Mouse (Mus musculus) MEL (cell line): ENCODE measurements around the gene Prr3. TPM values are rescaled to one million over a fixed set of nuclear protein-coding genes. Genes with fewer than 3 reads are reported as not detected.

Experiments used
- DNase-seq: peaks from one replicate; pipeline ENCODE4 v3.0.0; 2011; ENCODE audit warnings: low read depth, low spot score
- H3K27ac ChIP-seq: 2 replicates; pipeline ENCODE4 v1.5.1; 2012; ENCODE audit warnings: low read depth, mild to moderate bottlenecking, control low read depth, low read length, moderate library complexity; ENCODE audit not compliant: control insufficient read depth
- H3K27me3 ChIP-seq, 2 experiments: fragments of 150-350 bp in 1 of 2; sonication (generic) in 1 of 2; 2 replicates each; pipeline ENCODE4 v1.6.1; 2012; ENCODE audit warnings: low read length in 2 of 2, mild to moderate bottlenecking in 2 of 2, improper control_type of control experiment in 1 of 2, moderate library complexity in 1 of 2; ENCODE audit not compliant: insufficient read depth in 2 of 2, control insufficient read depth in 1 of 2
- H3K36me3 ChIP-seq, 2 experiments: 2 replicates each; pipeline ENCODE4 v1.6.1; 2012 to 2014; ENCODE audit warnings: low read length in 2 of 2, improper control_type of control experiment in 1 of 2, inconsistent platforms in 1 of 2, mild to moderate bottlenecking in 1 of 2; ENCODE audit not compliant: insufficient read depth in 2 of 2, control insufficient read depth in 1 of 2
- H3K4me1 ChIP-seq, 2 experiments: fragments of 150-350 bp in 1 of 2; sonication (generic) in 1 of 2; 2 replicates each; pipeline ENCODE4 v1.6.1; 2012; ENCODE audit warnings: low read length in 2 of 2, improper control_type of control experiment in 1 of 2, mild to moderate bottlenecking in 1 of 2; ENCODE audit not compliant: insufficient read depth in 2 of 2, control insufficient read depth in 1 of 2
- H3K4me3 ChIP-seq, 2 experiments: fragments of 150-350 bp in 1 of 2; sonication (generic) in 1 of 2; 2 replicates each; pipeline ENCODE4 v1.5.1; 2012; ENCODE audit warnings: low read depth in 2 of 2, low read length in 2 of 2, mild to moderate bottlenecking in 2 of 2, moderate library complexity in 2 of 2, control low read depth in 1 of 2, improper control_type of control experiment in 1 of 2; ENCODE audit not compliant: control insufficient read depth in 1 of 2, insufficient read depth in 1 of 2
- H3K79me2 ChIP-seq: 2 replicates; pipeline ENCODE4 v1.6.1; 2012; ENCODE audit warnings: mild to moderate bottlenecking, low read length, moderate library complexity; ENCODE audit not compliant: control insufficient read depth, poor library complexity, insufficient read depth
- H3K9ac ChIP-seq: 2 replicates; pipeline ENCODE4 v1.6.1; 2012; ENCODE audit warnings: low read depth, mild to moderate bottlenecking, control low read depth, low read length, moderate library complexity; ENCODE audit not compliant: control insufficient read depth, poor library complexity, severe bottlenecking
- H3K9me3 ChIP-seq: fragments of 150-350 bp; sonication (generic); replicated peaks from 2 replicates; pipeline ENCODE4 v1.6.1; 2012; ENCODE audit warnings: mild to moderate bottlenecking, low read length, improper control_type of control experiment, moderate library complexity; ENCODE audit not compliant: insufficient read depth
- CHD1 ChIP-seq: IDR thresholded peaks from 2 replicates; pipeline ENCODE4 v1.6.1; 2012; ENCODE audit warnings: low read depth, mild to moderate bottlenecking, inconsistent platforms, low read length, improper control_type of control experiment
- E2F4 ChIP-seq: IDR thresholded peaks from 2 replicates; pipeline ENCODE4 v1.6.1; 2011; ENCODE audit warnings: low read depth, low read length, improper control_type of control experiment, borderline replicate concordance
- ELF1 ChIP-seq: IDR thresholded peaks from 2 replicates; pipeline ENCODE4 v1.6.1; 2014; ENCODE audit warnings: low read depth, mild to moderate bottlenecking, inconsistent platforms, low read length, improper control_type of control experiment, moderate library complexity
- EP300 ChIP-seq, 2 experiments: IDR thresholded peaks; 2 replicates each; pipeline ENCODE4 v1.6.1; 2011; ENCODE audit warnings: improper control_type of control experiment in 2 of 2, low read length in 2 of 2, low read depth in 1 of 2, mild to moderate bottlenecking in 1 of 2
- ETS1 ChIP-seq: IDR thresholded peaks from 2 replicates; pipeline ENCODE4 v1.6.1; 2012; ENCODE audit warnings: low read depth, mild to moderate bottlenecking, inconsistent platforms, low read length, improper control_type of control experiment, moderate library complexity
- GABPA ChIP-seq: IDR thresholded peaks from 2 replicates; pipeline ENCODE4 v1.6.1; 2012; ENCODE audit warnings: low read depth, mild to moderate bottlenecking, inconsistent platforms, low read length, improper control_type of control experiment, moderate library complexity
- HCFC1 ChIP-seq: IDR thresholded peaks from 2 replicates; pipeline ENCODE4 v1.6.1; 2012; ENCODE audit warnings: low read depth, mild to moderate bottlenecking, inconsistent platforms, low read length, improper control_type of control experiment, moderate library complexity
- KAT2A ChIP-seq: conservative IDR thresholded peaks from 2 replicates; pipeline ENCODE4 v1.6.1; 2012; ENCODE audit warnings: low read depth, low read length, improper control_type of control experiment, inconsistent platforms
- MAX ChIP-seq: IDR thresholded peaks from 2 replicates; pipeline ENCODE4 v1.6.1; 2011; ENCODE audit warnings: low read length, improper control_type of control experiment
- MAZ ChIP-seq: IDR thresholded peaks from 2 replicates; pipeline ENCODE4 v1.6.1; 2012; ENCODE audit warnings: low read depth, mild to moderate bottlenecking, inconsistent platforms, low read length, improper control_type of control experiment
- MEF2A ChIP-seq: IDR thresholded peaks from 2 replicates; pipeline ENCODE4 v1.6.1; 2014; ENCODE audit warnings: low read depth, mild to moderate bottlenecking, inconsistent platforms, low read length, improper control_type of control experiment; ENCODE audit not compliant: poor library complexity, insufficient replicate concordance, severe bottlenecking; ENCODE audit errors: extremely low read depth
- MXI1 ChIP-seq: IDR thresholded peaks from 2 replicates; pipeline ENCODE4 v1.6.1; 2011; ENCODE audit warnings: mild to moderate bottlenecking, low read depth, low read length, improper control_type of control experiment
- MYB ChIP-seq: IDR thresholded peaks from 2 replicates; pipeline ENCODE4 v1.6.1; 2011; ENCODE audit warnings: mild to moderate bottlenecking, low read depth, low read length, improper control_type of control experiment
- MYC ChIP-seq: IDR thresholded peaks from 2 replicates; pipeline ENCODE4 v1.6.1; 2011; ENCODE audit warnings: low read depth, mild to moderate bottlenecking, low read length, improper control_type of control experiment, moderate library complexity
- NELFE ChIP-seq: IDR thresholded peaks from 2 replicates; pipeline ENCODE4 v1.6.1; 2011; ENCODE audit warnings: low read depth, low read length, improper control_type of control experiment
- NRF1 ChIP-seq: IDR thresholded peaks from 2 replicates; pipeline ENCODE4 v1.6.1; 2014; ENCODE audit warnings: low read depth, mild to moderate bottlenecking, inconsistent platforms, low read length, improper control_type of control experiment, moderate library complexity; ENCODE audit not compliant: poor library complexity, insufficient read depth, severe bottlenecking
- POLR2A ChIP-seq, 2 experiments: IDR thresholded peaks; 2 replicates each; pipeline ENCODE4 v1.6.1; 2011 to 2012; ENCODE audit warnings: low read length in 2 of 2, mild to moderate bottlenecking in 2 of 2, control low read depth in 1 of 2, improper control_type of control experiment in 1 of 2, low read depth in 1 of 2, moderate library complexity in 1 of 2; ENCODE audit not compliant: control insufficient read depth in 1 of 2, insufficient read depth in 1 of 2, poor library complexity in 1 of 2
- POLR2AphosphoS2 ChIP-seq: IDR thresholded peaks from 2 replicates; pipeline ENCODE4 v1.6.1; 2011; ENCODE audit warnings: low read length, improper control_type of control experiment
- RAD21 ChIP-seq: IDR thresholded peaks from 2 replicates; pipeline ENCODE4 v1.6.1; 2011; ENCODE audit warnings: mild to moderate bottlenecking, low read depth, low read length, improper control_type of control experiment
- SIN3A ChIP-seq: IDR thresholded peaks from 2 replicates; pipeline ENCODE4 v1.6.1; 2012; ENCODE audit warnings: low read length, improper control_type of control experiment, inconsistent platforms
- TBP ChIP-seq: IDR thresholded peaks from 2 replicates; pipeline ENCODE4 v1.8.0; 2011; ENCODE audit warnings: low read depth, low read length, improper control_type of control experiment
- UBTF ChIP-seq: IDR thresholded peaks from 2 replicates; pipeline ENCODE4 v1.6.1; 2012; ENCODE audit warnings: low read depth, mild to moderate bottlenecking, inconsistent platforms, low read length, improper control_type of control experiment, moderate library complexity, borderline replicate concordance; ENCODE audit not compliant: insufficient read depth
- USF1 ChIP-seq: IDR thresholded peaks from 2 replicates; pipeline ENCODE4 v1.6.1; 2014; ENCODE audit warnings: low read depth, mild to moderate bottlenecking, inconsistent platforms, low read length, improper control_type of control experiment, moderate library complexity
- USF2 ChIP-seq, 2 experiments: IDR thresholded peaks; 2 replicates each; pipeline ENCODE4 v1.6.1; 2011 to 2012; ENCODE audit warnings: improper control_type of control experiment in 2 of 2, low read length in 2 of 2, borderline replicate concordance in 1 of 2, inconsistent platforms in 1 of 2, low read depth in 1 of 2, mild to moderate bottlenecking in 1 of 2; ENCODE audit not compliant: insufficient read depth in 1 of 2
- ZC3H11A ChIP-seq: IDR thresholded peaks from 2 replicates; pipeline ENCODE4 v1.6.1; 2012; ENCODE audit warnings: low read depth, mild to moderate bottlenecking, inconsistent platforms, low read length, improper control_type of control experiment
- ZKSCAN1 ChIP-seq: IDR thresholded peaks from 2 replicates; pipeline ENCODE4 v1.6.1; 2012; ENCODE audit warnings: low read depth, mild to moderate bottlenecking, inconsistent platforms, low read length, improper control_type of control experiment, moderate library complexity
- ZMIZ1 ChIP-seq: IDR thresholded peaks from 2 replicates; pipeline ENCODE4 v1.6.1; 2012; ENCODE audit warnings: low read depth, mild to moderate bottlenecking, inconsistent platforms, low read length, improper control_type of control experiment, moderate library complexity
- ZNF384 ChIP-seq: IDR thresholded peaks from 2 replicates; pipeline ENCODE4 v1.6.1; 2012; ENCODE audit warnings: low read depth, mild to moderate bottlenecking, inconsistent platforms, low read length, improper control_type of control experiment
- polyA plus RNA-seq, 2 experiments: library from polyadenylated mRNA; stranded (reverse) in 1 of 2; unstranded in 1 of 2; fragments of >175 nt in 1 of 2; fragments of >200 nt in 1 of 2; gene quantifications; 2 replicates each; pipeline versions ENCODE4 v1.2.1 to v1.2.4; 2012; ENCODE audit warnings: low replicate concordance in 2 of 2, low read depth in 1 of 2; ENCODE audit not compliant: insufficient read length in 2 of 2, insufficient read depth in 1 of 2, missing spikeins in 1 of 2
- total RNA-seq: library from RNA; depleted of rRNA; stranded (reverse); fragments of 300-350 nt; gene quantifications from 2 replicates; pipeline ENCODE4 v1.2.3, GENCODE M21; 2012

Prr3 gene
- total and polyA plus RNA-seq, 3 experiments, result 13.8 to 48.1 TPM; not detected in 1

GRCm38 (mm10) chr17:35969418-35970389, 10.3 kb downstream of the Prr3 start, which contains the start of gene Abcf1:
Gene Abcf1, minus strand, starts transcription at chr17:35969761.
- TF ChIP-seq MYB (no peak), HCFC1 (peak; percentile 82), MAX (peak; percentile 91), USF2 (IDR thresholded peaks at IDR 0.05; ENCODE audit: borderline replicate concordance in 1 of 2, insufficient read depth in 1 of 2, low read depth in 1 of 2, low read length in 2 of 2) (peak in 1 of 2 experiments; percentile 57; a peak in 2 of 4 replicates), RAD21 (no peak), ETS1 (peak; percentile 87), POLR2A (IDR thresholded peaks at IDR 0.05; ENCODE audit: control insufficient read depth in 1 of 2, insufficient read depth in 1 of 2, low read depth in 1 of 2, low read length in 2 of 2, poor library complexity in 1 of 2) (peak; percentile 95 to 96), USF1 (peak; percentile 93), NRF1 (peak; percentile 72), ELF1 (peak; percentile 84), POLR2AphosphoS2 (peak; percentile 85; the same call in 1 of the 2 replicates), ZC3H11A (no peak), CHD1 (no peak), SIN3A (peak; percentile 96), TBP (0 out of 2 replicates have a peak, but pooled peaks have one; percentile 39), MAZ (no peak), ZKSCAN1 (no peak), GABPA (no peak), EP300 (IDR thresholded peaks at IDR 0.05; ENCODE audit: low read depth in 1 of 2, low read length in 2 of 2) (0 out of 4 replicates have a peak, but pooled peaks of 1 of the 2 experiments have one; percentile 9), UBTF (0 out of 2 replicates have a peak, but pooled peaks have one; percentile 49), NELFE (peak; percentile 96), ZNF384 (no peak), MEF2A (no peak), MXI1 (peak; percentile 93), E2F4 (no peak), ZMIZ1 (peak; percentile 88), KAT2A (no peak; the same call in 1 of the 2 replicates), MYC (peak; percentile 72)
- TF ChIP-seq, all 39 proteins: peak for 17
- no peaks in the 10 kb centered on the region for H3K27me3 ChIP-seq
- DNase-seq, result peak; percentile 98
- H3K4me1 ChIP-seq, result peaks cover 0 to 26% of the 10 kb centered on the region in 2 experiments; a peak in 3 of 4 replicates
- H3K79me2 ChIP-seq, result peaks cover 39% of the 10 kb centered on the region
- no peaks in the 10 kb centered on the region for H3K9me3 ChIP-seq
- peak within 1 kb of the TSS; percentile 75 to 89 for H3K4me3 ChIP-seq
- H3K9ac ChIP-seq, result peak within 1 kb of the TSS; percentile 92
- peak within 1 kb of the TSS; percentile 55 for H3K27ac ChIP-seq
- H3K36me3 ChIP-seq, result peaks cover 15 to 33% of the 10 kb centered on the region in 2 experiments
